Mouse (Mus musculus) cortical plate, adult 2 months (tissue): Measurements from ENCODE around the gene Arhgef17. TPM values are rescaled to one million over a fixed set of nuclear protein-coding genes. Genes with fewer than 3 reads are reported as not detected.
A peak's percentile ranks its signal among the peaks of the same experiment; 100 is the strongest.

Experiments used
- H3K27ac ChIP-seq: fragments of 200-500 bp; 2 replicates; pipeline ENCODE4 v1.5.1; 2012; ENCODE audit warnings: low read length, control low read depth, inconsistent platforms; ENCODE audit not compliant: insufficient read depth
- H3K4me1 ChIP-seq: fragments of 200-500 bp; 2 replicates; pipeline ENCODE4 v1.6.1; 2011; ENCODE audit warnings: low read length; ENCODE audit not compliant: control insufficient read depth, insufficient read depth
- H3K4me3 ChIP-seq: fragments of 200-500 bp; 2 replicates; pipeline ENCODE4 v1.5.1; 2011; ENCODE audit warnings: mild to moderate bottlenecking, low read length, control low read depth; ENCODE audit not compliant: insufficient read depth
- CTCF ChIP-seq: fragments of 200-500 bp; IDR thresholded peaks from 2 replicates; pipeline ENCODE4 v1.5.1; 2011; ENCODE audit warnings: mild to moderate bottlenecking, control low read depth, low read length; ENCODE audit not compliant: insufficient read depth; ENCODE audit errors: extremely low read depth
- POLR2A ChIP-seq: fragments of 200-500 bp; IDR thresholded peaks from 2 replicates; pipeline ENCODE4 v1.6.1; 2011; ENCODE audit warnings: mild to moderate bottlenecking, low read length, control low read depth; ENCODE audit not compliant: insufficient read depth; ENCODE audit errors: extremely low read depth
- polyA plus RNA-seq: library from polyadenylated mRNA; depleted of rRNA; stranded (reverse); fragments of >200 nt; gene quantifications from 2 replicates; pipeline ENCODE4 v1.2.3, GENCODE M21; 2012

The Arhgef17 gene
- polyA plus RNA-seq, 1 experiment: 91.3 TPM

GRCm38 (mm10) chr7:100942789-100943615 is 11.1 kb upstream of the Arhgef17 start:
- TF ChIP-seq CTCF (peak; percentile 76), POLR2A (no peak)
- H3K4me1 ChIP-seq: peaks cover 5% of the 10 kb centered on the region
- H3K4me3 ChIP-seq: no peak overlapping the region
- H3K27ac ChIP-seq: no peak overlapping the region

GRCm38 (mm10) chr7:100941169-100941568 is 9.3 kb upstream of the Arhgef17 start:
- peaks cover 5% of the 10 kb centered on the region for H3K4me1 ChIP-seq
- no peak overlapping the region for H3K4me3 ChIP-seq
- H3K27ac ChIP-seq: no peak overlapping the region
- no peak for TF ChIP-seq POLR2A
- TF ChIP-seq CTCF: 0 out of 2 replicates have a peak, but pooled peaks have one; percentile 14

- TF ChIP-seq POLR2A: no peak
- no peak for TF ChIP-seq CTCF
- peaks cover 2% of the 10 kb centered on the region; the same call in 1 of the 2 replicates for H3K4me1 ChIP-seq
- no peak overlapping the region for H3K27ac ChIP-seq
- no peak overlapping the region for H3K4me3 ChIP-seq
Observed at GRCm38 (mm10) chr7:100938106-100938505, 6.2 kb upstream of the Arhgef17 start.

- Histone ChIP-seq H3K4me1 (peaks cover 1% of the 10 kb centered on the region; the same call in 1 of the 2 replicates), H3K27ac (no peak overlapping the region), H3K4me3 (no peak overlapping the region)
- TF ChIP-seq POLR2A (no peak), CTCF (no peak)
Observed at GRCm38 (mm10) chr7:100937481-100937880, 5.6 kb upstream of the Arhgef17 start.

GRCm38 (mm10) chr7:100933520-100933919 is 1.6 kb upstream of the Arhgef17 start:
- Histone ChIP-seq H3K4me1 (no peaks in the 10 kb centered on the region), H3K4me3 (no peak overlapping the region), H3K27ac (no peak overlapping the region)
- no peak for TF ChIP-seq CTCF

GRCm38 (mm10) chr7:100932481-100933007 is 637 bp upstream of the Arhgef17 start:
- Histone ChIP-seq H3K4me3 (peak overlapping the region; percentile 30), H3K4me1 (no peaks in the 10 kb centered on the region), H3K27ac (no peak overlapping the region)
- TF ChIP-seq POLR2A: no peak
- TF ChIP-seq CTCF: peak; percentile 56

GRCm38 (mm10) chr7:100931316-100931925 is 486 bp downstream of the Arhgef17 start:
- H3K4me1 ChIP-seq: peaks cover 2% of the 10 kb centered on the region
- peak overlapping the region; percentile 68 for H3K27ac ChIP-seq
- H3K4me3 ChIP-seq: peak overlapping the region; percentile 30
- no peak for TF ChIP-seq POLR2A
- no peak for TF ChIP-seq CTCF

GRCm38 (mm10) chr7:100930619-100931315 is 1.1 kb downstream of the Arhgef17 start:
- Histone ChIP-seq H3K4me1 (peaks cover 8% of the 10 kb centered on the region), H3K4me3 (peak overlapping the region; percentile 30; the same call in 1 of the 2 replicates), H3K27ac (peak overlapping the region; percentile 68)
- TF ChIP-seq CTCF (no peak), POLR2A (no peak)

- H3K27ac ChIP-seq: no peak overlapping the region
- TF ChIP-seq POLR2A: no peak
- no peak overlapping the region for H3K4me3 ChIP-seq
- H3K4me1 ChIP-seq: peaks cover 8% of the 10 kb centered on the region
Observed at GRCm38 (mm10) chr7:100929639-100930303, 2.1 kb downstream of the Arhgef17 start.
